Mouse (Mus musculus) ES-E14 (cell line): ENCODE data around the gene Eif4b.

ENCODE experiments used
- CHD2 ChIP-seq: IDR thresholded peaks from 2 replicates; pipeline ENCODE4 v1.6.1; 2014; ENCODE audit warnings: mild to moderate bottlenecking, low read depth, low read length, inconsistent platforms
- HCFC1 ChIP-seq: IDR thresholded peaks from 2 replicates; pipeline ENCODE4 v1.6.1; 2012; ENCODE audit warnings: low read length, inconsistent platforms, borderline replicate concordance; ENCODE audit not compliant: insufficient read depth

- TF ChIP-seq HCFC1 = no peak
- TF ChIP-seq CHD2 = no peak
Observed at GRCm38 (mm10) chr15:102070476-102071467, 2.8 kb upstream of the Eif4b start.
